Mouse (Mus musculus): ENCODE data around the gene Ndufa13.

Gene Ndufa13

GRCm38 (mm10) chr8:69907106-69907505, 4.7 kb upstream of the Ndufa13 start:
- DNase-seq (ENCODE audit: low read depth, low spot score), result no peak

GRCm38 (mm10) chr8:69906260-69906659, 3.9 kb upstream of the Ndufa13 start:
- DNase-seq (ENCODE audit: low read depth, low spot score), result no peak

GRCm38 (mm10) chr8:69904096-69904495, 1.7 kb upstream of the Ndufa13 start:
- DNase-seq (ENCODE audit: low read depth, low spot score), result no peak

GRCm38 (mm10) chr8:69903063-69903542, 745 bp upstream of the Ndufa13 start:
- peak; percentile 100 for DNase-seq (ENCODE audit: low read depth, low spot score)

GRCm38 (mm10) chr8:69901484-69902162, 735 bp downstream of the Ndufa13 start:
- DNase-seq (ENCODE audit: low read depth, low spot score), result peak; percentile 97

GRCm38 (mm10) chr8:69900895-69901451, 1.4 kb downstream of the Ndufa13 start:
- DNase-seq (ENCODE audit: low read depth, low spot score), result no peak

- no peak for DNase-seq (ENCODE audit: low read depth, low spot score)
Observed at GRCm38 (mm10) chr8:69899876-69900275, 2.5 kb downstream of the Ndufa13 start.

- DNase-seq (ENCODE audit: low read depth, low spot score), result no peak
Observed at GRCm38 (mm10) chr8:69897857-69898256, 4.5 kb downstream of the Ndufa13 start.

- DNase-seq (ENCODE audit: low read depth, low spot score), result no peak
Observed at GRCm38 (mm10) chr8:69895772-69896451, 6.4 kb downstream of the Ndufa13 start.

- no peak for DNase-seq (ENCODE audit: low read depth, low spot score)
Observed at GRCm38 (mm10) chr8:69894836-69895332, 7.5 kb downstream of the Ndufa13 start.

GRCm38 (mm10) chr8:69893863-69894262, 8.5 kb downstream of the Ndufa13 start:
- peak; percentile 42 for DNase-seq (ENCODE audit: low read depth, low spot score)

GRCm38 (mm10) chr8:69890813-69891241, 11.5 kb downstream of the Ndufa13 start:
- no peak for DNase-seq (ENCODE audit: low read depth, low spot score)

GRCm38 (mm10) chr8:69888902-69889301, 13.5 kb downstream of the Ndufa13 start:
- no peak for DNase-seq (ENCODE audit: low read depth, low spot score)

GRCm38 (mm10) chr8:69888244-69888866, 14.0 kb downstream of the Ndufa13 start:
- DNase-seq (ENCODE audit: low read depth, low spot score), result no peak

- DNase-seq (ENCODE audit: low read depth, low spot score), result no peak
Observed at GRCm38 (mm10) chr8:69887289-69888243, 14.8 kb downstream of the Ndufa13 start, which contains the start of gene Cilp2. Gene Cilp2, minus strand, starts transcription at chr8:69887687.

- DNase-seq (ENCODE audit: low read depth, low spot score), result no peak
Observed at GRCm38 (mm10) chr8:69884141-69884540, 18.2 kb downstream of the Ndufa13 start.

- DNase-seq (ENCODE audit: low read depth, low spot score), result no peak
Observed at GRCm38 (mm10) chr8:69882833-69883600, 19.3 kb downstream of the Ndufa13 start.

GRCm38 (mm10) chr8:69882021-69882756, 20.2 kb downstream of the Ndufa13 start:
- peak; percentile 51 for DNase-seq (ENCODE audit: low read depth, low spot score)

- no peak for DNase-seq (ENCODE audit: low read depth, low spot score)
Observed at GRCm38 (mm10) chr8:69881261-69881865, 21.0 kb downstream of the Ndufa13 start.
